Mouse (Mus musculus): ENCODE results near the gene Gm20538. TPM values are rescaled to one million over a fixed set of nuclear protein-coding genes. Genes with fewer than 3 reads are reported as not detected.

The Gm20538 gene
- polyA plus RNA-seq, 1 experiment, result not detected

DNA sequence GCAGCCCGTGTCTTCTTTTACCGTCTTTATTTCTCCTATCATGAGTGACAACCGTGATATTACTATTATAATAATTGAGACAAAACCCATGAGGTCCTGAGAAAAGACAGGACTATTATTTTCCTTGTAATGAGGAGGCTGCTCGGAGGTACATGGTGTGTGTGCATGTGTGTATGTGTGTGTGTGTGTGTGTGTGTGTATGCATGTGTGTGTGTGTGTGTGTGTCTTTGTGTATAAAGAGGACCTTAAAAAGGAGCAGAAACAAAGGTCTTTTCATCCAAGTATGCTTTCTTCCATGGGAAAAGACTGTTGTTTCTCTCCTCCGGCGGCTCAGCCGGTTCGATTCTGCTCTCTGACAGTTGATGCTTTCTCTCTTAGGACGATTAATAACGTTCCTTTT, 55.7 kb downstream of the Gm20538 start:
- peaks cover 67% of the 10 kb centered on the region for H3K27me3 ChIP-seq (replicated peaks)
- peaks cover 4% of the 10 kb centered on the region; the same call in 1 of the 2 replicates for H3K4me1 ChIP-seq
- no peak overlapping the region for H3K4me3 ChIP-seq (replicated peaks)
- no peaks in the 10 kb centered on the region for H3K9me3 ChIP-seq
- H3K36me3 ChIP-seq (replicated peaks; ENCODE audit: low read length), result no peaks in the 10 kb centered on the region
- TF ChIP-seq FLI1 (IDR thresholded peaks at IDR 0.05; ENCODE audit: low read length), result no peak
- TF ChIP-seq GATA1 (IDR thresholded peaks at IDR 0.05; ENCODE audit: borderline replicate concordance, low read length), result no peak

DNA sequence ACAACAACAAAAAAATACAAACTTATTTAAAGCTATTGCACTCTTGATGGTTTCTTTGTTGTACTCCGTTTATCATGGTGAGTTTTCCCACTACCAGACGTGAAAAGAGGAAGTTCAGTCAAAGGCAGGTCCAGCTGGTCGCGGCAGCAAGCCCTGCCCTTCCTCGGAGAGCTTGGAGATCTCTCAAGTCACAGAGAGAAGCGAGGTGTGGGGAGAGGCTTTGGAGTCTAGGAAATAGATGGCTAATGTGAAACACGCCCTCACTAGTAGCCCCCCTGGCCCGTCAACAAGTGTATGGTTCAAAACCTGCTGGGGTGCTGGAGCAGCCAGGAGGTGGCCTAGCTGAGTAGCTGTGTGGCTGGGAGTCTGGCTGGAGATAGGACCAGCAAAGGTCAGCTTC, 56.1 kb downstream of the Gm20538 start:
- Histone ChIP-seq H3K4me1 (peaks cover 4% of the 10 kb centered on the region; the same call in 1 of the 2 replicates), H3K4me3 (replicated peaks) (no peak overlapping the region), H3K36me3 (replicated peaks; ENCODE audit: low read length) (no peaks in the 10 kb centered on the region), H3K27me3 (replicated peaks) (peaks cover 63% of the 10 kb centered on the region), H3K9me3 (no peaks in the 10 kb centered on the region)
- TF ChIP-seq GATA1 (IDR thresholded peaks at IDR 0.05; ENCODE audit: borderline replicate concordance, low read length), result no peak
- no peak for TF ChIP-seq FLI1 (IDR thresholded peaks at IDR 0.05; ENCODE audit: low read length)

Other genes with a start within 250 kb of the Gm20538 start
- gene Scd4, start 219.7 kb downstream of the Gm20538 start, polyA plus RNA-seq (2012; ENCODE audit: insufficient read depth, low replicate concordance), result not detected in 2 replicates
- 11.6 and 39.1 TPM in 2 replicates for gene Scd1, start 145.0 kb downstream of the Gm20538 start, polyA plus RNA-seq (2012; ENCODE audit: insufficient read depth, low replicate concordance)
- gene Wnt8b, start 59.4 kb downstream of the Gm20538 start, polyA plus RNA-seq (2012; ENCODE audit: insufficient read depth, low replicate concordance), result not detected in 2 replicates
- 1.5 TPM in 1 of 2 replicates, not detected in the other for gene Sec31b, start 7.0 kb downstream of the Gm20538 start, polyA plus RNA-seq (2012; ENCODE audit: insufficient read depth, low replicate concordance)
- 84.9 and 219 TPM in 2 replicates for gene Ndufb8, start 2.6 kb upstream of the Gm20538 start, polyA plus RNA-seq (2012; ENCODE audit: insufficient read depth, low replicate concordance)
- 2.9 and 8.0 TPM in 2 replicates for gene Hif1an, start 10.0 kb upstream of the Gm20538 start, polyA plus RNA-seq (2012; ENCODE audit: insufficient read depth, low replicate concordance)
- gene Pax2, start 203.2 kb upstream of the Gm20538 start, polyA plus RNA-seq (2012; ENCODE audit: insufficient read depth, low replicate concordance), result not detected in 2 replicates

Measured in megakaryocyte, embryonic 14.5 days (primary cell).